Mouse (Mus musculus): ENCODE data around the gene Pou6f1. TPM values are rescaled to one million over a fixed set of nuclear protein-coding genes. Genes with fewer than 3 reads are reported as not detected.

Gene Pou6f1
- polyA plus RNA-seq, 1 experiment from 2014 or later = 5.3 TPM

- no peak for ATAC-seq (ENCODE audit: insufficient read depth, low FRiP score)
- Histone ChIP-seq H3K27ac (ENCODE audit: low read length) (peak overlapping the region; percentile 9), H3K27me3 (ENCODE audit: control insufficient read depth, insufficient read depth, low read length) (no peaks in the 10 kb centered on the region), H3K9me3 (replicated peaks; ENCODE audit: control insufficient read depth, low read length) (no peaks in the 10 kb centered on the region), H3K9ac (ENCODE audit: low read length) (0 out of 2 replicates have a peak overlapping the region, but pooled peaks have one; percentile 34), H3K4me3 (replicated peaks; ENCODE audit: low read length) (no peak overlapping the region), H3K4me2 (ENCODE audit: low read depth, low read length) (no peak overlapping the region), H3K36me3 (ENCODE audit: control insufficient read depth, insufficient read depth, low read length) (no peaks in the 10 kb centered on the region), H3K4me1 (ENCODE audit: control insufficient read depth, insufficient read depth, low read length) (peaks cover 19% of the 10 kb centered on the region)
- 78% methylated on average over 2 of the region's 2 CpGs for WGBS
Observed at GRCm38 (mm10) chr15:100574378-100574777, 25.4 kb downstream of the Pou6f1 start.

GRCm38 (mm10) chr15:100573946-100574345 lies 25.8 kb downstream of the Pou6f1 start:
- no peaks in the 10 kb centered on the region for H3K27me3 ChIP-seq (ENCODE audit: control insufficient read depth, insufficient read depth, low read length)
- no peak overlapping the region for H3K4me2 ChIP-seq (ENCODE audit: low read depth, low read length)
- peak overlapping the region; percentile 9; the same call in 1 of the 2 replicates for H3K27ac ChIP-seq (ENCODE audit: low read length)
- no peaks in the 10 kb centered on the region for H3K9me3 ChIP-seq (replicated peaks; ENCODE audit: control insufficient read depth, low read length)
- 13% methylated on average over 6 of the region's 6 CpGs for WGBS
- peaks cover 19% of the 10 kb centered on the region for H3K4me1 ChIP-seq (ENCODE audit: control insufficient read depth, insufficient read depth, low read length)
- no peaks in the 10 kb centered on the region for H3K36me3 ChIP-seq (ENCODE audit: control insufficient read depth, insufficient read depth, low read length)
- peak; percentile 77; the same call in 1 of the 2 replicates for ATAC-seq (ENCODE audit: insufficient read depth, low FRiP score)
- peak overlapping the region; percentile 34; the same call in 1 of the 2 replicates for H3K9ac ChIP-seq (ENCODE audit: low read length)
- no peak overlapping the region for H3K4me3 ChIP-seq (replicated peaks; ENCODE audit: low read length)

DNA sequence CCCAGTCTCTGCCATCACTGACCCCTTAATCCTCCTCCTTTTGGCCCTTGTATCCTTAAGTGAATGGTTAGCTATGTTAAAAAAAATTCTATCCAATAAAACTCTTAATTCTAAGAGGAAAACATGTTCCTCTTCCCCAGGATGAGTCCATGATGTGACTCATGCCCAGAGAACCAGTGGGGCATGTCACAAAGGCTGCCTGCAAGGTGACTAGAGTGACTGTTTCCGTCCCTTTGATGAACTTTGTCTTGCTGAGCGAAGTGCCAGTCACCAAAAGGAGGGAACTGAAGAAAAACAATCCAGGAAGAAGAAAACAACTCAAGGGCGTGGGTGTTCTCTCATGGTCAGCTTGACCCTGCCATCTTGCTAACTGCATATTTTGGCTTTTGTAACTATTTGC lies 30.5 kb downstream of the Pou6f1 start:
- no peak for ATAC-seq (ENCODE audit: insufficient read depth, low FRiP score)
- no peaks in the 10 kb centered on the region for H3K27me3 ChIP-seq (ENCODE audit: control insufficient read depth, insufficient read depth, low read length)
- H3K4me3 ChIP-seq (replicated peaks; ENCODE audit: low read length) = no peak overlapping the region
- H3K27ac ChIP-seq (ENCODE audit: low read length) = no peak overlapping the region
- peaks cover 10% of the 10 kb centered on the region for H3K4me1 ChIP-seq (ENCODE audit: control insufficient read depth, insufficient read depth, low read length)
- 71% methylated on average over 3 of the region's 3 CpGs for WGBS
- H3K9me3 ChIP-seq (replicated peaks; ENCODE audit: control insufficient read depth, low read length) = no peaks in the 10 kb centered on the region
- no peaks in the 10 kb centered on the region for H3K36me3 ChIP-seq (ENCODE audit: control insufficient read depth, insufficient read depth, low read length)
- H3K9ac ChIP-seq (ENCODE audit: low read length) = no peak overlapping the region
- H3K4me2 ChIP-seq (ENCODE audit: low read depth, low read length) = no peak overlapping the region

DNA sequence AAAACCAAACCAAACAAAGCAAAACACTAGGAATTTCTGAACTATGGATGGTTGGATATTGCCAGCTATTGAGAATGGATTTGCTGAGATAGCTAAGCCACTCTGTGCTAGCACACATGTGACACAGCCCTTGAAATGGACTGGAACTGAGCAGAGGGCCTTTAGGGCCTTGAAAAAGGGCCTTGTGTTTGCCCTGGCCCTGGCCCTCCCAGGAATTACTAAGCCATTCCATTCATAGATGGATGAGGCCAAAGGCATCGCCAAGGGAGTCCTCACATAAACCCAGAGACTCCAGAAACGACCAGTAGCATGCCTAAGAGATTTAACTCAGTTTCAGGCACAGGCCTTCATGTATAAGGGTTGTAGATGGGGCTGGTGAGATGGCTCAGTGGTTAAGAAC lies 33.3 kb downstream of the Pou6f1 start:
- H3K4me1 ChIP-seq (ENCODE audit: control insufficient read depth, insufficient read depth, low read length) = no peaks in the 10 kb centered on the region
- 64% methylated on average over 2 of the region's 2 CpGs for WGBS

GRCm38 (mm10) chr15:100557705-100558433 lies 41.9 kb downstream of the Pou6f1 start:
- 66% methylated on average over 5 of the region's 5 CpGs for WGBS
- no peaks in the 10 kb centered on the region for H3K27me3 ChIP-seq (ENCODE audit: control insufficient read depth, insufficient read depth, low read length)
- no peak overlapping the region for H3K27ac ChIP-seq (ENCODE audit: low read length)
- no peak overlapping the region for H3K4me3 ChIP-seq (replicated peaks; ENCODE audit: low read length)
- H3K4me1 ChIP-seq (ENCODE audit: control insufficient read depth, insufficient read depth, low read length) = no peaks in the 10 kb centered on the region
- no peak overlapping the region for H3K4me2 ChIP-seq (ENCODE audit: low read depth, low read length)
- no peaks in the 10 kb centered on the region for H3K36me3 ChIP-seq (ENCODE audit: control insufficient read depth, insufficient read depth, low read length)
- no peak for ATAC-seq (ENCODE audit: insufficient read depth, low FRiP score)
- H3K9me3 ChIP-seq (replicated peaks; ENCODE audit: control insufficient read depth, low read length) = no peaks in the 10 kb centered on the region
- H3K9ac ChIP-seq (ENCODE audit: low read length) = no peak overlapping the region

More for the DNA sequence above, 33.3 kb downstream of the Pou6f1 start:
- Histone ChIP-seq H3K27ac (ENCODE audit: low read length) (no peak overlapping the region), H3K9me3 (replicated peaks; ENCODE audit: control insufficient read depth, low read length) (no peaks in the 10 kb centered on the region), H3K4me3 (replicated peaks; ENCODE audit: low read length) (no peak overlapping the region), H3K36me3 (ENCODE audit: control insufficient read depth, insufficient read depth, low read length) (no peaks in the 10 kb centered on the region), H3K9ac (ENCODE audit: low read length) (no peak overlapping the region), H3K27me3 (ENCODE audit: control insufficient read depth, insufficient read depth, low read length) (no peaks in the 10 kb centered on the region), H3K4me2 (ENCODE audit: low read depth, low read length) (no peak overlapping the region)
- no peak for ATAC-seq (ENCODE audit: insufficient read depth, low FRiP score)

GRCm38 (mm10) chr15:100556378-100556777 lies 43.4 kb downstream of the Pou6f1 start:
- 84% methylated on average over 9 of the region's 9 CpGs for WGBS
- H3K9me3 ChIP-seq (replicated peaks; ENCODE audit: control insufficient read depth, low read length) = no peaks in the 10 kb centered on the region
- ATAC-seq (ENCODE audit: insufficient read depth, low FRiP score) = no peak

DNA sequence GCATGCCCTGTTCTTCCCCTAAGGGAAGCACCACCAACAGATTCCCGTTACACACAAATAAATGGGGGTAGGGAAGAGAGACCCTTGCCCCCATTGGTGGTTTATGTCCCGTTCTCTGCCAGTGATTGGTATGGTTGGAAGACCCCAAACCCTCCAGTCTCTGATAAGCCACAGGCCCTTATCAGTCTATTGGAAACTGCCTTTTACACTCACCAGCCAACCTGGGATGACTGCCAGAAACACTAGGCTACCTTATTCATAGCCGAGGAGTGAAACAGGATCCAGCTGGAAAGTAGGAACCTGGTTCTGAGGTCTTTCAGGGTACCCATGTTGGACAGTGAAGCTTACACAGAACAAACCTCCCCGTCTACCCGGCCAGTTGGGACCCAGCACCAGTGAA lies 43.8 kb downstream of the Pou6f1 start:
- Histone ChIP-seq H3K9ac (ENCODE audit: low read length) (no peak overlapping the region), H3K4me3 (replicated peaks; ENCODE audit: low read length) (no peak overlapping the region), H3K27me3 (ENCODE audit: control insufficient read depth, insufficient read depth, low read length) (no peaks in the 10 kb centered on the region), H3K9me3 (replicated peaks; ENCODE audit: control insufficient read depth, low read length) (no peaks in the 10 kb centered on the region), H3K36me3 (ENCODE audit: control insufficient read depth, insufficient read depth, low read length) (no peaks in the 10 kb centered on the region), H3K27ac (ENCODE audit: low read length) (no peak overlapping the region), H3K4me2 (ENCODE audit: low read depth, low read length) (no peak overlapping the region), H3K4me1 (ENCODE audit: control insufficient read depth, insufficient read depth, low read length) (peaks cover 1% of the 10 kb centered on the region; the same call in 1 of the 2 replicates)
- 80% methylated on average over 5 of the region's 5 CpGs for WGBS
- no peak for ATAC-seq (ENCODE audit: insufficient read depth, low FRiP score)

More at GRCm38 (mm10) chr15:100556378-100556777, 43.4 kb downstream of the Pou6f1 start:
- Histone ChIP-seq H3K4me2 (ENCODE audit: low read depth, low read length) (no peak overlapping the region), H3K4me3 (replicated peaks; ENCODE audit: low read length) (no peak overlapping the region), H3K27ac (ENCODE audit: low read length) (no peak overlapping the region), H3K9ac (ENCODE audit: low read length) (no peak overlapping the region), H3K36me3 (ENCODE audit: control insufficient read depth, insufficient read depth, low read length) (no peaks in the 10 kb centered on the region), H3K27me3 (ENCODE audit: control insufficient read depth, insufficient read depth, low read length) (no peaks in the 10 kb centered on the region), H3K4me1 (ENCODE audit: control insufficient read depth, insufficient read depth, low read length) (no peaks in the 10 kb centered on the region)

GRCm38 (mm10) chr15:100551326-100552307 lies 48.2 kb downstream of the Pou6f1 start, which contains the start of gene Tfcp2:
Tfcp2 (minus strand) TSS chr15:100552008.
- H3K9me3 ChIP-seq (replicated peaks; ENCODE audit: control insufficient read depth, low read length) = no peaks in the 10 kb centered on the region
- H3K27ac ChIP-seq (ENCODE audit: low read length) = peak within 1 kb of the TSS; percentile 94
- H3K4me1 ChIP-seq (ENCODE audit: control insufficient read depth, insufficient read depth, low read length) = peaks cover 5% of the 10 kb centered on the region; the same call in 1 of the 2 replicates
- H3K4me3 ChIP-seq (replicated peaks; ENCODE audit: low read length) = peak within 1 kb of the TSS; percentile 92
- no peaks in the 10 kb centered on the region for H3K36me3 ChIP-seq (ENCODE audit: control insufficient read depth, insufficient read depth, low read length)
- peak; percentile 100 for ATAC-seq (ENCODE audit: insufficient read depth, low FRiP score)
- H3K27me3 ChIP-seq (ENCODE audit: control insufficient read depth, insufficient read depth, low read length) = no peaks in the 10 kb centered on the region
- peak within 1 kb of the TSS; percentile 93 for H3K9ac ChIP-seq (ENCODE audit: low read length)
- H3K4me2 ChIP-seq (ENCODE audit: low read depth, low read length) = peak within 1 kb of the TSS; percentile 92
- WGBS = under 1% methylated on average over 84 of the region's 84 CpGs

All from stomach, embryonic 16.5 days (tissue).